Mouse (Mus musculus): ENCODE data around the gene Hes5.

Gene Hes5

DNA sequence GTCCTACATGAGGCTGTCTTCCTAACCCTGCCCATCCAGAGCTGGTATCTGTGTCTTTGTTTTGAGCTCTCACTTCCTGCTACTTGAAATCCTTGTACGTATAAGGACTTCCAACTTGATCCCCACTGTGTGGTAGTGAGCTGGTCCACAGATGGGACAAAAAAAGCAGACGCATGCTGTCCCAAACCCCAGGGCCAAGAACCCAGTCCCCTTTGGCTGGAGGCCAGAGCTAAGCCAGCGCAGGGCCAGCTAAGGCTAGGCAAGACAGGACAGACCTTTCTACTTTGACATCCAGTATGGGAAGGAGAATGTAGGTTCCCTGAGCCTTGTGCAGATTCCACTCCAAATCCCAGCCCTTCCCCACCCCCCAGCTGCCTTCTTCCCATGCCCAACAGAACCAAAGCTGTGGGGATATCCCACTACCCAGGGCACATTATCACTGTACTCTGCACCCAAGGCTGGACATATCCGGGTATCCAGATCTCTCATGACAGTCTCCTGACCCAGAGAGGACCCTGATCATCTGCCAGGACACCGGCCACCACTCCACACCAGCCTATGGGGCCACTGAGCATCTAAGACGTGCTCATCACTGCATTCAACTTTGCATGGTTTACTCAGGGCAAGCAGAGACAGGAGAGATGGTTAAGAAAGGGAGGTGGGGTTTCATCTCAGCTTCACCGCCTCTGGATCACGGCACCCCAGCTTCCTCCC, 50.7 kb downstream of the Hes5 start:
- DNase-seq (ENCODE audit: low read depth), result no peak

Measured in induced T-regulatory cell, adult 2 months (primary cell).